Comparison of ENCODE assay signal across 9 mouse cellular contexts in the genomic region with DNA sequence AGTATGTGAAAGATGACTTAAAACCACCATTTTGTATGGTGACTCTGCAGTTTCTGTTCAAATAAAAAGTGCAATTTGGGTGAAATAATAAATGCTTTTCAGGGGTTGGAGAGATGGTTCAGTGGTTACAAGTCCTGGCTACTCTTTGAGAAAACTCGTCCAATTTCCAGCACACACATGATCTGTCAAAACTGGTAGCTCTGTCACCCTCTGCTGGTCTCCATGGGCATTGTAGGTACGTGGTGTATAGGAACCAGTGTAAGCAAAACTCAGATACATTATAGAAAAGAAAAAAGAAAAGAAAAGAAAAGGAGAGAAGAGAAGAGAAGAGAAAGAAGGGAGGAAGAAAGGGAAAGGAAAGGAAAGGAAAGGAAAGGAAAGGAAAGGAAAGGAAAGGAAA.
DNase-seq lines count a peak whose midpoint lies in the region; ATAC-seq and TF ChIP-seq lines count a peak whose summit lies in the region.
"Had no signal": no experiment of that assay in that cellular context is flagged by ENCODE, and none has a peak within 500 bp of the region (broad histone marks: within the 10 kb centered on the region; RNA-seq: fewer than 3 reads in every experiment).

No protein-coding gene starts in this region.

- H3K79me2 ChIP-seq in MEL (ENCODE audit: control insufficient read depth, insufficient read depth, low read length, poor library complexity): no peaks in the 10 kb centered on the region

- no peak overlapping the region for H3K4me3 ChIP-seq in hindbrain, embryonic 11.5 days (ENCODE audit: low read depth, low read length)
- H3K4me3 ChIP-seq in hindbrain, embryonic 13.5 days: no peak overlapping the region
- H3K4me3 ChIP-seq in MEL (ENCODE audit: control insufficient read depth in 1 of 2, insufficient read depth in 1 of 2, low read depth in 2 of 2, low read length in 2 of 2): no peak overlapping the region
- H3K4me3 ChIP-seq in cortical plate, adult 2 months (ENCODE audit: insufficient read depth, low read length): no peak overlapping the region
- H3K4me3 ChIP-seq: myocyte had no signal

- H3K9ac ChIP-seq in hindbrain, embryonic 11.5 days (ENCODE audit: low read depth, low read length): no peak overlapping the region
- H3K9ac ChIP-seq in hindbrain, embryonic 13.5 days: no peak overlapping the region
- H3K9ac ChIP-seq in MEL (ENCODE audit: control insufficient read depth, low read depth, low read length, poor library complexity, severe bottlenecking): no peak overlapping the region

- peak; percentile 61 for DNase-seq in hindbrain, embryonic 11.5 days (ENCODE audit: low spot score)
- peak; percentile 23 for DNase-seq in MEL (ENCODE audit: low read depth, low spot score)
- peak; percentile 45 to 70 for DNase-seq in kidney, postnatal 25 days
- DNase-seq in right cerebral cortex, postnatal 14 days: no peak
- DNase-seq in testis, postnatal 14 days (ENCODE audit: low spot score): no peak

- no peaks in the 10 kb centered on the region for H3K27me3 ChIP-seq in hindbrain, embryonic 11.5 days (ENCODE audit: control insufficient read depth, insufficient read depth, low read length)
- no peaks in the 10 kb centered on the region for H3K27me3 ChIP-seq in hindbrain, embryonic 13.5 days
- H3K27me3 ChIP-seq in MEL (ENCODE audit: control insufficient read depth in 1 of 2, insufficient read depth in 2 of 2, low read length in 2 of 2): no peaks in the 10 kb centered on the region

- no peaks in the 10 kb centered on the region for H3K9me3 ChIP-seq in hindbrain, embryonic 11.5 days (ENCODE audit: control insufficient read depth, low read length)
- no peaks in the 10 kb centered on the region for H3K9me3 ChIP-seq in hindbrain, embryonic 13.5 days
- no peaks in the 10 kb centered on the region for H3K9me3 ChIP-seq in MEL (replicated peaks; ENCODE audit: insufficient read depth, low read length)

- H3K4me1 ChIP-seq in hindbrain, embryonic 11.5 days (replicated peaks; ENCODE audit: control insufficient read depth, insufficient read depth, low read length): no peaks in the 10 kb centered on the region
- peaks cover 6% of the 10 kb centered on the region; the same call in 1 of the 2 replicates for H3K4me1 ChIP-seq in hindbrain, embryonic 13.5 days (replicated peaks)
- no peaks in the 10 kb centered on the region for H3K4me1 ChIP-seq in MEL (ENCODE audit: control insufficient read depth in 1 of 2, insufficient read depth in 2 of 2, low read length in 2 of 2)
- H3K4me1 ChIP-seq in cortical plate, adult 2 months (ENCODE audit: control insufficient read depth, insufficient read depth, low read length): no peaks in the 10 kb centered on the region

- TF ChIP-seq EP300 in MEL (IDR thresholded peaks at IDR 0.05; ENCODE audit: low read depth in 1 of 2, low read length in 2 of 2): no peak

- H3K4me2 ChIP-seq in hindbrain, embryonic 11.5 days (replicated peaks; ENCODE audit: low read depth, low read length): no peak overlapping the region
- no peak overlapping the region for H3K4me2 ChIP-seq in hindbrain, embryonic 13.5 days

- peak in 1 of 3 experiments; percentile 11; a peak in 1 of 6 replicates for TF ChIP-seq CTCF in MEL (IDR thresholded peaks at IDR 0.05 in 2 of 3, conservative IDR thresholded peaks at IDR 0.05 in 1 of 3; ENCODE audit: control insufficient read depth in 1 of 3, insufficient read depth in 1 of 3, low read depth in 2 of 3, low read length in 3 of 3, poor library complexity in 1 of 3, severe bottlenecking in 1 of 3)
- peak; percentile 47 for TF ChIP-seq CTCF in cortical plate, adult 2 months (IDR thresholded peaks at IDR 0.05; ENCODE audit: extremely low read depth, insufficient read depth, low read length)

- no peaks in the 10 kb centered on the region for H3K36me3 ChIP-seq in hindbrain, embryonic 11.5 days (ENCODE audit: control insufficient read depth, insufficient read depth, low read length)
- H3K36me3 ChIP-seq in hindbrain, embryonic 13.5 days: no peaks in the 10 kb centered on the region
- H3K36me3 ChIP-seq in MEL (ENCODE audit: control insufficient read depth in 1 of 2, insufficient read depth in 2 of 2, low read length in 2 of 2): no peaks in the 10 kb centered on the region

- ATAC-seq in hindbrain, embryonic 11.5 days (ENCODE audit: low FRiP score): no peak
- ATAC-seq in hindbrain, embryonic 13.5 days (ENCODE audit: low FRiP score): no peak
- ATAC-seq in erythroblast, adult 5-6 weeks (replicated peaks; ENCODE audit: low FRiP score, poor library complexity, severe bottlenecking): no peak

- TF ChIP-seq POLR2A in MEL (IDR thresholded peaks at IDR 0.05; ENCODE audit: control insufficient read depth in 1 of 2, insufficient read depth in 1 of 2, low read depth in 1 of 2, low read length in 2 of 2, poor library complexity in 1 of 2): no peak
- no peak for TF ChIP-seq POLR2A in cortical plate, adult 2 months (IDR thresholded peaks at IDR 0.05; ENCODE audit: extremely low read depth, insufficient read depth, low read length)

- H3K27ac ChIP-seq in hindbrain, embryonic 11.5 days (ENCODE audit: low read depth, low read length): no peak overlapping the region
- no peak overlapping the region for H3K27ac ChIP-seq in hindbrain, embryonic 13.5 days
- H3K27ac ChIP-seq in MEL (ENCODE audit: control insufficient read depth, low read depth, low read length): no peak overlapping the region
- no peak overlapping the region for H3K27ac ChIP-seq in cortical plate, adult 2 months (ENCODE audit: insufficient read depth, low read length)

- no peak for TF ChIP-seq RAD21 in MEL (IDR thresholded peaks at IDR 0.05; ENCODE audit: low read depth, low read length)

- WGBS in hindbrain, embryonic 11.5 days: 23% methylated on average over 2 of the region's 2 CpGs
- WGBS in hindbrain, embryonic 13.5 days: 27% methylated on average over 2 of the region's 2 CpGs

TF ChIP-seq in MEL, 35 proteins besides CTCF, POLR2A, EP300 and RAD21:
- TF ChIP-seq ZMIZ1 (IDR thresholded peaks at IDR 0.05; ENCODE audit: low read depth, low read length): no peak
- TF ChIP-seq GATA1 (IDR thresholded peaks at IDR 0.05; ENCODE audit: low read depth, low read length): no peak
- TF ChIP-seq MYC (IDR thresholded peaks at IDR 0.05; ENCODE audit: low read depth, low read length): no peak
- no peak for TF ChIP-seq SMC3 (IDR thresholded peaks at IDR 0.05; ENCODE audit: low read depth, low read length)
- no peak for TF ChIP-seq TBP (IDR thresholded peaks at IDR 0.05; ENCODE audit: low read depth, low read length)
- no peak for TF ChIP-seq ETS1 (IDR thresholded peaks at IDR 0.05; ENCODE audit: low read depth, low read length)
- no peak for TF ChIP-seq MAFK (IDR thresholded peaks at IDR 0.05; ENCODE audit: borderline replicate concordance, low read depth, low read length)
- TF ChIP-seq GABPA (IDR thresholded peaks at IDR 0.05; ENCODE audit: low read depth, low read length): no peak
- no peak for TF ChIP-seq MAX (IDR thresholded peaks at IDR 0.05; ENCODE audit: low read length)
- TF ChIP-seq HCFC1 (IDR thresholded peaks at IDR 0.05; ENCODE audit: low read depth, low read length): no peak
- no peak for TF ChIP-seq BHLHE40 (IDR thresholded peaks at IDR 0.05; ENCODE audit: borderline replicate concordance, low read depth, low read length)
- no peak for TF ChIP-seq MXI1 (IDR thresholded peaks at IDR 0.05; ENCODE audit: low read depth, low read length)
- no peak for TF ChIP-seq RCOR1 (IDR thresholded peaks at IDR 0.05; ENCODE audit: low read depth, low read length)
- TF ChIP-seq JUND (IDR thresholded peaks at IDR 0.05; ENCODE audit: low read depth, low read length): no peak
- no peak for TF ChIP-seq TCF12 (IDR thresholded peaks at IDR 0.05; ENCODE audit: low read depth, low read length)
- no peak for TF ChIP-seq CHD1 (IDR thresholded peaks at IDR 0.05; ENCODE audit: low read depth, low read length)
- TF ChIP-seq MAZ (IDR thresholded peaks at IDR 0.05; ENCODE audit: low read depth, low read length): no peak
- TF ChIP-seq ZKSCAN1 (IDR thresholded peaks at IDR 0.05; ENCODE audit: low read depth, low read length): no peak
- no peak for TF ChIP-seq MEF2A (IDR thresholded peaks at IDR 0.05; ENCODE audit: extremely low read depth, insufficient replicate concordance, low read depth, low read length, poor library complexity, severe bottlenecking)
- no peak for TF ChIP-seq ZNF384 (IDR thresholded peaks at IDR 0.05; ENCODE audit: low read depth, low read length)

Comparison
In these comparisons a context has a peak if more than half of its experiments do, and no peak if none do; other contexts are left out.
1. DNase-seq: peak in hindbrain, embryonic 11.5 days (single experiment), MEL (single experiment) and kidney, postnatal 25 days (2 of 2); none in right cerebral cortex, postnatal 14 days (single experiment) and testis, postnatal 14 days (single experiment).